Mouse (Mus musculus) liver, postnatal 0 days (tissue): ENCODE measurements at regions not wholly inside any gene's neighbourhood (a gene's known extent, or its start where the extent isn't known, plus 50 kb on each side); places are given as distances from the start of the nearest gene placed in this dataset.

Experiments used
- ATAC-seq: fragments of 200-750 bp; cut with Nextera tagmentation; 2 replicates; pipeline ENCODE4 v1.8.0; 2017; ENCODE audit warnings: mild to moderate bottlenecking, moderate library complexity
- DNase-seq: peaks from one replicate; pipeline ENCODE4 v3.0.0-alpha.2; 2016
- H3K27ac ChIP-seq: fragments of 300-500 bp; sonication (generic); 2 replicates; pipeline ENCODE4 v1.5.1; 2014; ENCODE audit warnings: antibody characterized with exemption, moderate library complexity, mild to moderate bottlenecking, low read depth
- H3K27me3 ChIP-seq: fragments of 300-500 bp; sonication (generic); 2 replicates; pipeline ENCODE4 v1.6.1; 2014; ENCODE audit warnings: low read length, control low read depth, mixed read lengths; ENCODE audit not compliant: insufficient read depth
- H3K36me3 ChIP-seq: fragments of 300-500 bp; sonication (generic); replicated peaks from 2 replicates; pipeline ENCODE4 v1.6.1; 2014; ENCODE audit warnings: mild to moderate bottlenecking, control low read depth, low read length, moderate library complexity, mixed read lengths; ENCODE audit not compliant: insufficient read depth
- H3K4me1 ChIP-seq: fragments of 300-500 bp; sonication (generic); 2 replicates; pipeline ENCODE4 v1.6.1; 2014; ENCODE audit warnings: antibody characterized with exemption, mild to moderate bottlenecking, control low read depth; ENCODE audit not compliant: insufficient read depth
- H3K4me2 ChIP-seq: fragments of 300-500 bp; sonication (generic); 2 replicates; pipeline ENCODE4 v1.6.1; 2014; ENCODE audit warnings: low read depth, mild to moderate bottlenecking, low read length, moderate library complexity, mixed read lengths
- H3K4me3 ChIP-seq: fragments of 300-500 bp; sonication (generic); 2 replicates; pipeline ENCODE4 v1.5.1; 2014; ENCODE audit warnings: low read depth, low read length
- H3K9ac ChIP-seq: fragments of 300-500 bp; sonication (generic); replicated peaks from 2 replicates; pipeline ENCODE4 v1.6.1; 2014; ENCODE audit warnings: mild to moderate bottlenecking, moderate library complexity
- H3K9me3 ChIP-seq: fragments of 300-500 bp; sonication (generic); 2 replicates; pipeline ENCODE4 v1.6.1; 2016; ENCODE audit warnings: mild to moderate bottlenecking, control low read depth, low read length, mixed read lengths
- CTCF ChIP-seq: sonication (generic); IDR thresholded peaks from 2 replicates; pipeline ENCODE4 v1.5.1; 2016; ENCODE audit warnings: antibody characterized with exemption, low read depth
- EP300 ChIP-seq: IDR thresholded peaks from 2 replicates; pipeline ENCODE4 v1.6.1; 2016; ENCODE audit warnings: antibody characterized with exemption, low read depth, mild to moderate bottlenecking
- WGBS: fragments of 180-500 bp; shearing (Covaris S2); extraction: QIAGEN DNeasy Blood & Tissue Kit; methylation state at CpG from one replicate; pipeline ENCODE4 v1.1.7; 2014; ENCODE audit not compliant: insufficient replicate concordance; 5-methylcytosine and 5-hydroxymethylcytosine counted together

DNA sequence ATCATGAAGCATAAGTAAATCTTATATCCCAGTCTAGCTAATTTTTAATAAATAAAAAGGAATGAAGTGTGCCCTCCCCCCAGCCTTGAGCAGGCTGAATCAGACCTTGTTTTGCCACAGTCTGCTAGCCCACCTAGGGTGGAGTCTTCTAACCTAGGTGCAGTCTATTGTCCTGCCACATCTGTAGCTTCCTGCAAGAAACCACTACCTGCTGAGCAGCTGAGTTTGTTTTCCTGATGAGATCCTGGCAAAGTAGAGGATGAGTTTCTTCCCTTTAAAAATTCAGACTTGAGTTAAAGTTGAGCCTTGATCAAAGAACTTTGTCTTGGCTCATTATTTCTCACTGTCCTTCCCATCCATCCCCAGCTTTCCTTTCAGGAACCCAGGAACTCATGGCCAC is 105.9 kb downstream of the B3gnt5 start:
- H3K4me2 ChIP-seq = no peak overlapping the region
- no peaks in the 10 kb centered on the region for H3K27me3 ChIP-seq
- no peaks in the 10 kb centered on the region for H3K9me3 ChIP-seq
- no peak for DNase-seq
- no peaks in the 10 kb centered on the region for H3K4me1 ChIP-seq
- no peak overlapping the region for H3K4me3 ChIP-seq
- ATAC-seq = no peak
- no peak overlapping the region for H3K9ac ChIP-seq
- TF ChIP-seq EP300 (no peak), CTCF (no peak)
- no peaks in the 10 kb centered on the region for H3K36me3 ChIP-seq
- no peak overlapping the region for H3K27ac ChIP-seq

DNA sequence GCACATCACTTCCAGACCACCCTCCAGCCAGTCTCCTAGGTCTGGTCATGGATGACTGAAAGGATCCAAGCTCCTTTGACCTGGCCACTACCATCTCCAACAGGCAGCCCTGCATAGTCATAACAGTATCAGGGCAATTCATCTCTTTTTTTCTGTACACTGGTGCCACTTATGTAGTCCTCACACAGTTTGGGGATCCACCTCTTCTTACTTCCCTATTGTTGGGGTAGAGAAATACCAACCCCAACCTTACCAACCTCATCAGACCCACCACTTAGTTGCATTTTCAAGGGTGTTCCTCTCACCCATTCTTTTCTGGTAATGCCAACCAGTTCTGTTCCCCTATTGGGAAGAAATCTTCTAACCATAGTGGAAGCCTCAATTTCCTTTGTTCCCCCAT is 109.4 kb downstream of the B3gnt5 start:
- Histone ChIP-seq H3K4me1 (no peaks in the 10 kb centered on the region), H3K36me3 (no peaks in the 10 kb centered on the region), H3K27ac (no peak overlapping the region), H3K4me2 (no peak overlapping the region), H3K4me3 (no peak overlapping the region), H3K9me3 (no peaks in the 10 kb centered on the region), H3K27me3 (no peaks in the 10 kb centered on the region), H3K9ac (no peak overlapping the region)
- ATAC-seq = no peak
- no peak for TF ChIP-seq EP300
- no peak for TF ChIP-seq CTCF
- no peak for DNase-seq

DNA sequence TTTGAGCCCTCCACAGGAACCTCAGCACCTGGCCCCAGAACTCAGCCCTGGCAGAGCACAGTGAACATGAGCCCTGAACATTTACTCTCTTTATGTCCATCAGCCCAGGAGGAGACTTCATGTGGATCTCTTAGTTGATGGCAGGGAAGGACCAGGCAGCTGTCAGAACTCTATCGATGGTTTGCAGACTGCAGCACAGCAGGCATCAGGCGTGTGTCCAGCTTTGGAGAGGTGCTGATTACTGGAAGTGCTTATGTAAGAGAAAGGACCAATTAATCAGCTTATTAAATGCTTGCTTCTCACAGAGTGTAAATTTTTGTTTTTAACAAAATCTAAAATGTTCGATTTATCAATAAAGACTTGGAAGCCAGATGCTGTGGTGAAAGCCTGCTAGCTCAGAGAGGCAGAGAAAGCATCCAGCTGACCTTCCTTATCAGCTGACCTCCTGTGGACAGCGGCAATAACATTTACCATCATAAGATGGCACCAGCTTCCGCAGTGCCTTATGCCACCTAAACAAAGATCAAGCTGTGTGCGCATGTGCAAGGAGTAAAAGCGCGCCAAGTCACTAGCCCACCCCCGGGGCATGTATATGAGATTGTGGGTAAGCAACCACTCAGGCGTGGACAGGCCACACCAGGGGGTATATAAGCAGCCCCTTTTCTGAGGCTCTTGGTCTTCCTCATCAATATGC is 105.8 kb downstream of the Klhl6 start:
- ATAC-seq (no peak), DNase-seq (no peak)
- Histone ChIP-seq H3K36me3 (no peaks in the 10 kb centered on the region), H3K9me3 (no peaks in the 10 kb centered on the region), H3K27ac (no peak overlapping the region), H3K4me3 (no peak overlapping the region), H3K27me3 (no peaks in the 10 kb centered on the region), H3K4me2 (no peak overlapping the region), H3K4me1 (no peaks in the 10 kb centered on the region), H3K9ac (no peak overlapping the region)
- TF ChIP-seq CTCF = no peak
- no peak for TF ChIP-seq EP300
- 69% methylated on average over 10 of the region's 10 CpGs for WGBS

DNA sequence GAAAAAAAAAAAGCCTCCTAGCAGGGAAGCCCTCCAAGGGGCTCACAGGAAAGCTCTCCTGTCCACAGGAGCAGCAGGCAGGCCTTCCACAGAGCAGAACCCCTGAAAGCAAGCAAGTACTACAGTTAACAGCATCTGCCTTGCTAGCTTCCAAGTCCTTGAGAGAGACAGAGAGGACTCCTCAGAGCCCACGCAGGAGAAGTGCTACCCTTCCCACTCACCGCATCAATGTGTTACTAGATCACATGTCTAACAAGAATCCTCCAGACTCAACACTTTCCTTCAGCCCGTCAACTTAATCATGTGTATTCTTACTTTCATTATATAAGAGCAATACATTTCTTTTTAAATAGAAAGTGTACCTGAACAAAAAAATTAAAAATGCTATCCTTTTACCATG is 99.9 kb downstream of the Klhl6 start:
- H3K4me2 ChIP-seq = no peak overlapping the region
- no peak overlapping the region for H3K4me3 ChIP-seq
- H3K27me3 ChIP-seq = no peaks in the 10 kb centered on the region
- no peak overlapping the region for H3K27ac ChIP-seq
- no peak overlapping the region for H3K9ac ChIP-seq
- H3K9me3 ChIP-seq = no peaks in the 10 kb centered on the region
- TF ChIP-seq CTCF (no peak), EP300 (no peak)
- H3K36me3 ChIP-seq = no peaks in the 10 kb centered on the region
- DNase-seq (no peak), ATAC-seq (no peak)
- 82% methylated on average over 3 of the region's 3 CpGs for WGBS
- peaks cover 4% of the 10 kb centered on the region; the same call in 1 of the 2 replicates for H3K4me1 ChIP-seq

DNA sequence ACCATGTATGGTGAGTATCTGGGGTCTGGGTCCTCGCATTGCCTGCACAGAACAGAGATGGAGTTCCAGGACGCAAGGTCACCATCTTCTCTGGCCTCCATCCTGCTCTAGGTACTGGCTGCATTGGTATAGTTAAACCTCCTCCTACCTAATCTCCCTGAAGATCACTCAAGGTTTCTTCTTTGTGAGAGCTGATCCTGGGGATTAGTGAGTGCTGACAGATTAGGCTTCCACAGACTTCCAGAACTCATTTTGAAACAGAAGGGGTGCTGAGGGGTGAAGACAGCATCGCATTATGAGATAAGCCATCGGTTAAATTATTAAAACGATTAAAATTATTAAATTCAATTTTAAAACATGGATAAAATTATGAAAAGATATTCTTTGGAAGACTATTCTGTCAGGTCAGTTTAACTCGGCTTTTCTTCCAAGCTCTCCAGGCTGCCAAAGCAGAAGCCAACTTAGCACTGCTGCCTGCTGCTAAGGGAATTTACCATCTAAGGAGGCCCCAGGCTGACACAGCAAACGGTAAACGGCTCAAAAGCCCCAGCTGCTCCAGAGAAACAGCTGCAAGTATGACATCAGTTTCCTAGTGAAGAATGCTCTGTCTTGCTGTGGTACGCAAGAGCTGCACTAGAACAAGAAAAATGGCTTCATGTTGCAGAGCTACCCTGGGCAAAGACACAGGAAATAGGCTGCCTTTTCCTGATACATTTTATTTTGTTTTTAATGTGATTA is 98.9 kb downstream of the Klhl6 start:
- H3K36me3 ChIP-seq = no peaks in the 10 kb centered on the region
- peaks cover 4% of the 10 kb centered on the region; the same call in 1 of the 2 replicates for H3K4me1 ChIP-seq
- TF ChIP-seq EP300 = peak; percentile 68
- no peak for TF ChIP-seq CTCF
- H3K4me3 ChIP-seq = no peak overlapping the region
- no peak overlapping the region for H3K9ac ChIP-seq
- peak; percentile 36 for DNase-seq
- no peaks in the 10 kb centered on the region for H3K27me3 ChIP-seq
- ATAC-seq = peak; percentile 68
- no peak overlapping the region for H3K4me2 ChIP-seq
- H3K27ac ChIP-seq = peak overlapping the region; percentile 51
- WGBS = 38% methylated on average over 9 of the region's 9 CpGs
- H3K9me3 ChIP-seq = no peaks in the 10 kb centered on the region

DNA sequence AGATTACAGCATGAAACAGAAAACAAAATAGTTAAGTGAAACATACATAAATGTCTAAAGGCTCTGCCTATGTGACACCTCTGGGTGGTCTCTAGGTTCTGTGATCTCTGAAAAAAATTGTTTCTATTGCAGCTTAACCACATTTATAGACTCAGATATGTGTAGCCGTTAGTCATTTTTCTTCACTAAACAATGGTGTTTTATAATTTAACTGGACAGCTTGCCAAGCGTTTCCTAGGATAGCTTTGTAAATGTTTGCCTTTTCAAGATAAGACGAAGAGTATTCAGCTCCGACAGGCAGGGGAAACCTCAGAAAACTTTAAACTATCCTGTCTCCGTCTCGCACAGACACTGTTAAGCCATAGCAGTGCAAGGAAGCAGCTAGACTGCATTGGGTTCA is 98.3 kb downstream of the Klhl6 start:
- ATAC-seq = peak; percentile 21; the same call in 1 of the 2 replicates
- TF ChIP-seq EP300 (no peak), CTCF (no peak)
- H3K9ac ChIP-seq = no peak overlapping the region
- H3K27me3 ChIP-seq = no peaks in the 10 kb centered on the region
- no peaks in the 10 kb centered on the region for H3K9me3 ChIP-seq
- WGBS = 23% methylated on average over 6 of the region's 6 CpGs
- no peak for DNase-seq
- H3K4me1 ChIP-seq = peaks cover 4% of the 10 kb centered on the region; the same call in 1 of the 2 replicates
- peak overlapping the region; percentile 51 for H3K27ac ChIP-seq
- H3K4me2 ChIP-seq = no peak overlapping the region
- no peaks in the 10 kb centered on the region for H3K36me3 ChIP-seq
- no peak overlapping the region for H3K4me3 ChIP-seq
